Mouse (Mus musculus) frontal cortex, postnatal 10 days (tissue): ENCODE measurements around the gene Gm45021.

Experiments
- DNase-seq, 2 experiments: peaks; one replicate each; pipeline ENCODE4 v3.0.0; 2022; ENCODE audit warnings: low spot score in 2 of 2, mixed read lengths in 1 of 2

Gene Gm45021

GRCm38 (mm10) chr6:48648779-48649178 lies 59.4 kb downstream of the Gm45021 start:
- no peak for DNase-seq

GRCm38 (mm10) chr6:48650041-48650440 lies 60.6 kb downstream of the Gm45021 start:
- no peak for DNase-seq

- DNase-seq, result no peak
These were observed 69.3 kb downstream of the Gm45021 start for GRCm38 (mm10) chr6:48658721-48659120.
